In genomic region chr5:74175526-74176270, GRCm38 (mm10) we compare ENCODE assay signal across 8 mouse cellular contexts. TPM values are rescaled to one million over a fixed set of nuclear protein-coding genes. Genes with fewer than 3 reads are reported as not detected.
DNase-seq lines count a peak whose midpoint lies in the region; ATAC-seq and TF ChIP-seq lines count a peak whose summit lies in the region.

No protein-coding gene starts in this region.

- H3K9ac ChIP-seq in forebrain, postnatal 0 days, result no peak overlapping the region
- H3K9ac ChIP-seq in hindbrain, embryonic 13.5 days, result no peak overlapping the region
- no peak overlapping the region for H3K9ac ChIP-seq in midbrain, postnatal 0 days (replicated peaks; ENCODE audit: low read length, poor library complexity, severe bottlenecking)

- H3K27ac ChIP-seq in forebrain, postnatal 0 days (ENCODE audit: low read depth, low read length), result 0 out of 2 replicates have a peak overlapping the region, but pooled peaks have one; percentile 15
- H3K27ac ChIP-seq in hindbrain, embryonic 13.5 days, result peak overlapping the region; percentile 19; the same call in 1 of the 2 replicates
- H3K27ac ChIP-seq in midbrain, postnatal 0 days (ENCODE audit: low read depth, low read length), result no peak overlapping the region

- peak; percentile 25 for ATAC-seq in forebrain, postnatal 0 days
- ATAC-seq in hindbrain, embryonic 13.5 days (ENCODE audit: low FRiP score), result peak; percentile 40; the same call in 1 of the 2 replicates
- no peak for ATAC-seq in midbrain, postnatal 0 days (ENCODE audit: low FRiP score)

- H3K4me3 ChIP-seq in forebrain, postnatal 0 days (ENCODE audit: low read depth, low read length), result no peak overlapping the region
- H3K4me3 ChIP-seq in hindbrain, embryonic 13.5 days, result no peak overlapping the region
- H3K4me3 ChIP-seq in midbrain, postnatal 0 days (ENCODE audit: low read depth, low read length), result no peak overlapping the region

- TF ChIP-seq CTCF in forebrain, postnatal 0 days (IDR thresholded peaks at IDR 0.05; ENCODE audit: low read depth), result no peak
- no peak for TF ChIP-seq CTCF in midbrain, postnatal 0 days (IDR thresholded peaks at IDR 0.05)

- H3K9me3 ChIP-seq in forebrain, postnatal 0 days (ENCODE audit: low read length), result no peaks in the 10 kb centered on the region
- H3K9me3 ChIP-seq in hindbrain, embryonic 13.5 days, result no peaks in the 10 kb centered on the region
- H3K9me3 ChIP-seq in midbrain, postnatal 0 days (ENCODE audit: low read length), result no peaks in the 10 kb centered on the region

- H3K27me3 ChIP-seq in forebrain, postnatal 0 days (ENCODE audit: insufficient read depth, low read length), result no peaks in the 10 kb centered on the region
- 0 out of 2 replicates have a peak, but pooled peaks cover 3% of the 10 kb centered on the region for H3K27me3 ChIP-seq in hindbrain, embryonic 13.5 days
- H3K27me3 ChIP-seq in midbrain, postnatal 0 days (ENCODE audit: insufficient read depth, low read length), result no peaks in the 10 kb centered on the region

- no peaks in the 10 kb centered on the region for H3K36me3 ChIP-seq in forebrain, postnatal 0 days (ENCODE audit: insufficient read depth)
- no peaks in the 10 kb centered on the region for H3K36me3 ChIP-seq in hindbrain, embryonic 13.5 days
- H3K36me3 ChIP-seq in midbrain, postnatal 0 days (ENCODE audit: insufficient read depth, low read length), result no peaks in the 10 kb centered on the region

- peak; percentile 38 for DNase-seq in ovary, adult 18-20 months (ENCODE audit: low spot score)
- DNase-seq in ovary, postnatal 10 days (ENCODE audit: low spot score), result no peak
- no peak for DNase-seq in forebrain, postnatal 0 days
- peak; percentile 62 for DNase-seq in midbrain, postnatal 0 days (ENCODE audit: low spot score)
- DNase-seq in spleen, postnatal 4 days (ENCODE audit: low spot score in 2 of 2), result no peak
- no peak for DNase-seq in thymus, postnatal 36 days
- DNase-seq in urinary bladder, postnatal 25 days (ENCODE audit: low spot score), result no peak

- peaks cover 12% of the 10 kb centered on the region; the same call in 1 of the 2 replicates for H3K4me1 ChIP-seq in forebrain, postnatal 0 days (ENCODE audit: insufficient read depth)
- H3K4me1 ChIP-seq in hindbrain, embryonic 13.5 days (replicated peaks), result peaks cover 16% of the 10 kb centered on the region
- H3K4me1 ChIP-seq in midbrain, postnatal 0 days (ENCODE audit: insufficient read depth, low read length), result 0 out of 2 replicates have a peak, but pooled peaks cover 3% of the 10 kb centered on the region

- H3K4me2 ChIP-seq in forebrain, postnatal 0 days (ENCODE audit: low read depth), result no peak overlapping the region
- H3K4me2 ChIP-seq in hindbrain, embryonic 13.5 days, result no peak overlapping the region
- no peak overlapping the region for H3K4me2 ChIP-seq in midbrain, postnatal 0 days (ENCODE audit: low read depth, low read length, poor library complexity, severe bottlenecking)

- WGBS in forebrain, postnatal 0 days, result 31% methylated on average over 14 of the region's 14 CpGs
- 34% methylated on average over 14 of the region's 14 CpGs for WGBS in hindbrain, embryonic 13.5 days
- WGBS in midbrain, postnatal 0 days, result 47% methylated on average over 14 of the region's 14 CpGs

RNA-seq across cellular contexts. Expression of gene Rasl11b, which starts 19.4 kb away (rescaled TPM):
- 7.7 and 8.4 TPM in 2 replicates for total RNA-seq in forebrain, postnatal 0 days (2014; rRNA removed)
- polyA plus RNA-seq in forebrain, postnatal 0 days (2015; fragmentation: Nextera tagmentation; extraction: Ambion mirVana), result 37.3 and 43.5 TPM in 2 replicates
- polyA plus RNA-seq in hindbrain, embryonic 13.5 days (2015; fragmentation: Nextera tagmentation; extraction: Ambion mirVana), result 20.3 and 23.3 TPM in 2 replicates
- 2.6 TPM in 2 replicates for total RNA-seq in midbrain, postnatal 0 days (2014; rRNA removed)
- 9.2 and 10.6 TPM in 2 replicates for polyA plus RNA-seq in midbrain, postnatal 0 days (2015; fragmentation: Nextera tagmentation; extraction: Ambion mirVana)

Comparison
In these comparisons a context has a peak if more than half of its experiments do, and no peak if none do; other contexts are left out.
1. DNase-seq: peak in ovary, adult 18-20 months (single experiment) and midbrain, postnatal 0 days (single experiment); none in ovary, postnatal 10 days (single experiment), forebrain, postnatal 0 days (single experiment), spleen, postnatal 4 days (0 of 2), thymus, postnatal 36 days (0 of 2) and urinary bladder, postnatal 25 days (single experiment).